Mouse (Mus musculus) midbrain, postnatal 0 days (tissue): ENCODE data around the gene Adgrf5. TPM values are rescaled to one million over a fixed set of nuclear protein-coding genes. Genes with fewer than 3 reads are reported as not detected.
"Not testable (repeated sequence)": the region's sequence is repeated elsewhere in the genome, so short reads cannot be mapped to it uniquely, and the experiment has no call there.

Source experiments
- ATAC-seq: fragments of 200-750 bp; cut with Nextera tagmentation; 2 replicates; pipeline ENCODE4 v1.8.0; 2017; ENCODE audit warnings: moderate number of reproducible peaks, mild to moderate bottlenecking, moderate TSS enrichment, moderate library complexity; ENCODE audit not compliant: low FRiP score
- DNase-seq: peaks from one replicate; pipeline ENCODE4 v3.0.0-alpha.2; 2015; ENCODE audit warnings: low spot score
- H3K27ac ChIP-seq: fragments of 300-500 bp; sonication (generic); 2 replicates; pipeline ENCODE4 v1.5.1; 2014; ENCODE audit warnings: low read depth, mild to moderate bottlenecking, low read length, mixed read lengths
- H3K27me3 ChIP-seq: fragments of 300-500 bp; sonication (generic); 2 replicates; pipeline ENCODE4 v1.6.1; 2014; ENCODE audit warnings: low read length, control low read depth, mixed read lengths; ENCODE audit not compliant: insufficient read depth
- H3K36me3 ChIP-seq: fragments of 300-500 bp; sonication (generic); 2 replicates; pipeline ENCODE4 v1.6.1; 2014; ENCODE audit warnings: low read length, control low read depth, mixed read lengths; ENCODE audit not compliant: insufficient read depth
- H3K4me1 ChIP-seq: fragments of 300-500 bp; sonication (generic); 2 replicates; pipeline ENCODE4 v1.6.1; 2014; ENCODE audit warnings: mild to moderate bottlenecking, control low read depth, antibody characterized with exemption, low read length, mixed read lengths; ENCODE audit not compliant: insufficient read depth
- H3K4me2 ChIP-seq: fragments of 300-500 bp; sonication (generic); 2 replicates; pipeline ENCODE4 v1.6.1; 2014; ENCODE audit warnings: low read depth, mild to moderate bottlenecking, low read length, mixed read lengths; ENCODE audit not compliant: poor library complexity, severe bottlenecking
- H3K4me3 ChIP-seq: fragments of 300-500 bp; sonication (generic); 2 replicates; pipeline ENCODE4 v1.5.1; 2014; ENCODE audit warnings: low read depth, mild to moderate bottlenecking, low read length, moderate library complexity
- H3K9ac ChIP-seq: fragments of 300-500 bp; sonication (generic); replicated peaks from 2 replicates; pipeline ENCODE4 v1.6.1; 2014; ENCODE audit warnings: mild to moderate bottlenecking, low read length, moderate library complexity, mixed read lengths; ENCODE audit not compliant: poor library complexity, severe bottlenecking
- H3K9me3 ChIP-seq: fragments of 300-500 bp; sonication (generic); 2 replicates; pipeline ENCODE4 v1.6.1; 2016; ENCODE audit warnings: low read length, control low read depth
- CTCF ChIP-seq: IDR thresholded peaks from 2 replicates; pipeline ENCODE4 v1.5.1; 2016; ENCODE audit warnings: antibody characterized with exemption, mild to moderate bottlenecking
- WGBS: fragments of 180-500 bp; shearing (Covaris S2); extraction: QIAGEN DNeasy Blood & Tissue Kit; methylation state at CpG from one replicate; pipeline ENCODE4 v1.1.7; 2014; 5-methylcytosine and 5-hydroxymethylcytosine counted together
- polyA plus RNA-seq: library from polyadenylated mRNA; unstranded; fragments of >200 nt; fragmentation: Nextera tagmentation; extraction: Ambion mirVana; gene quantifications from 2 replicates; pipeline ENCODE4 v1.2.1, GENCODE M21; 2015
- total RNA-seq: library from RNA; depleted of rRNA; stranded (reverse); fragments of >200 nt; gene quantifications from 2 replicates; pipeline ENCODE4 v1.2.3, GENCODE M21; 2014

Gene Adgrf5
- total and polyA plus RNA-seq, 2 experiments from 2014 or later = 4.6 to 27.5 TPM

- ATAC-seq (no peak), DNase-seq (no peak)
- 79% methylated on average over 7 of the region's 7 CpGs for WGBS
- no peak overlapping the region for H3K4me2 ChIP-seq
- H3K4me1 ChIP-seq = no peaks in the 10 kb centered on the region
- no peak for TF ChIP-seq CTCF
- H3K9ac ChIP-seq = no peak overlapping the region
- H3K36me3 ChIP-seq = no peaks in the 10 kb centered on the region
- no peaks in the 10 kb centered on the region for H3K27me3 ChIP-seq
- H3K4me3 ChIP-seq = no peak overlapping the region
- no peaks in the 10 kb centered on the region for H3K9me3 ChIP-seq
- no peak overlapping the region for H3K27ac ChIP-seq
Measured at GRCm38 (mm10) chr17:43329761-43330183, 30.5 kb upstream of the Adgrf5 start.

- Histone ChIP-seq H3K27me3 (no peaks in the 10 kb centered on the region), H3K9me3 (no peaks in the 10 kb centered on the region), H3K4me2 (no peak overlapping the region), H3K4me3 (no peak overlapping the region), H3K4me1 (no peaks in the 10 kb centered on the region), H3K27ac (no peak overlapping the region), H3K9ac (no peak overlapping the region), H3K36me3 (no peaks in the 10 kb centered on the region)
- TF ChIP-seq CTCF = no peak
- ATAC-seq = no peak
- no peak for DNase-seq
- WGBS = 49% methylated on average over 5 of the region's 5 CpGs
Measured at GRCm38 (mm10) chr17:43332686-43333085, 27.6 kb upstream of the Adgrf5 start.

GRCm38 (mm10) chr17:43334074-43334473 lies 26.2 kb upstream of the Adgrf5 start:
- no peak overlapping the region for H3K4me3 ChIP-seq
- ATAC-seq = no peak
- 79% methylated on average over 9 of the region's 9 CpGs for WGBS
- no peak for TF ChIP-seq CTCF
- no peaks in the 10 kb centered on the region for H3K36me3 ChIP-seq
- H3K9ac ChIP-seq = no peak overlapping the region
- DNase-seq = no peak
- no peak overlapping the region for H3K4me2 ChIP-seq
- no peaks in the 10 kb centered on the region for H3K4me1 ChIP-seq
- no peak overlapping the region for H3K27ac ChIP-seq
- H3K9me3 ChIP-seq = no peaks in the 10 kb centered on the region
- H3K27me3 ChIP-seq = no peaks in the 10 kb centered on the region

- H3K9me3 ChIP-seq = no peaks in the 10 kb centered on the region
- no peaks in the 10 kb centered on the region for H3K27me3 ChIP-seq
- H3K27ac ChIP-seq = no peak overlapping the region
- 83% methylated on average over 2 of the region's 2 CpGs for WGBS
- ATAC-seq (no peak), DNase-seq (no peak)
- H3K4me1 ChIP-seq = no peaks in the 10 kb centered on the region
- H3K4me2 ChIP-seq = no peak overlapping the region
- no peak overlapping the region for H3K4me3 ChIP-seq
- no peak overlapping the region for H3K9ac ChIP-seq
- TF ChIP-seq CTCF = no peak
- no peaks in the 10 kb centered on the region for H3K36me3 ChIP-seq
Measured at GRCm38 (mm10) chr17:43337643-43338042, 22.6 kb upstream of the Adgrf5 start.

GRCm38 (mm10) chr17:43338279-43338678 lies 22.0 kb upstream of the Adgrf5 start:
- Histone ChIP-seq H3K27ac (no peak overlapping the region), H3K4me1 (no peaks in the 10 kb centered on the region), H3K9ac (no peak overlapping the region), H3K4me2 (no peak overlapping the region), H3K9me3 (no peaks in the 10 kb centered on the region), H3K27me3 (no peaks in the 10 kb centered on the region), H3K36me3 (no peaks in the 10 kb centered on the region), H3K4me3 (no peak overlapping the region)
- TF ChIP-seq CTCF = no peak
- no peak for ATAC-seq
- 83% methylated on average over 3 of the region's 3 CpGs for WGBS
- no peak for DNase-seq

GRCm38 (mm10) chr17:43346499-43346898 lies 13.8 kb upstream of the Adgrf5 start:
- not testable (repeated sequence) for H3K4me2 ChIP-seq, DNase-seq, H3K27ac ChIP-seq, H3K27me3 ChIP-seq, H3K9ac ChIP-seq, H3K9me3 ChIP-seq, H3K4me3 ChIP-seq, ATAC-seq, H3K4me1 ChIP-seq, H3K36me3 ChIP-seq
- 95% methylated on average over 2 of the region's 2 CpGs for WGBS
